Mouse (Mus musculus): ENCODE measurements around the gene Eif5. TPM values are rescaled to one million over a fixed set of nuclear protein-coding genes. Genes with fewer than 3 reads are reported as not detected.
A peak's percentile ranks its signal among the peaks of the same experiment; 100 is the strongest.

The Eif5 gene
- polyA plus RNA-seq, 1 experiment: 100 TPM

GRCm38 (mm10) chr12:111520994-111521393 lies 16.8 kb upstream of the Eif5 start:
- Histone ChIP-seq H3K27me3 (ENCODE audit: control insufficient read depth, insufficient read depth, low read length) (no peaks in the 10 kb centered on the region), H3K36me3 (ENCODE audit: control insufficient read depth, insufficient read depth, low read length) (no peaks in the 10 kb centered on the region), H3K4me3 (ENCODE audit: extremely low read depth, insufficient read depth, insufficient read length) (no peak overlapping the region), H3K4me1 (ENCODE audit: control insufficient read depth, insufficient read depth, insufficient read length) (no peaks in the 10 kb centered on the region), H3K27ac (ENCODE audit: insufficient read depth, low read length) (no peak overlapping the region)
- no peak for DNase-seq (ENCODE audit: low read depth in 1 of 2, low spot score in 2 of 2)
- TF ChIP-seq CTCF (IDR thresholded peaks at IDR 0.05; ENCODE audit: extremely low read depth, insufficient read depth, insufficient read length, insufficient replicate concordance) (no peak), POLR2A (IDR thresholded peaks at IDR 0.05; ENCODE audit: low read depth, low read length) (no peak)
- 84% methylated on average over 2 of the region's 2 CpGs for WGBS

DNA sequence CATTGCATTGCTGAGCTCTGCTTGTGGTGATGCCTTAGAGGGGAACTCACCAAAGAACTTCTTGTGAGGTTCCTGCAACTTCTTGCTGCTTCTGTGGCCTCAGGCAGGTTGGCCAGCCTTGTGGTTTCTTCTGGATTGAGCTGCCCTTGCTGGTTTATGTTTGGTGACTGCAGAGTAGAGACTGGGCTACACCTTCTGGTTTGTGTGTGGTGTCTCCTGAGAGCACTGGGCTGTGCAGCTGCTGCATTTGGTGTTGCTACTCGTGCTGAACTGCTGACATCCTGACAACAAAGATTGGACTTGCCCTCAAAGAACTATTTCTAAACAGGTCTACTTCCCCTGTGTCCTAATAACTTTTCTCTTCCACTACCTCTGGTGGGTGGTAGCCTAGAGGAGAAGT lies 13.3 kb upstream of the Eif5 start:
- WGBS: 29% methylated on average over 1 of the region's 1 CpGs
- H3K36me3 ChIP-seq (ENCODE audit: control insufficient read depth, insufficient read depth, low read length): no peaks in the 10 kb centered on the region
- DNase-seq (ENCODE audit: low read depth in 1 of 2, low spot score in 2 of 2): no peak
- no peaks in the 10 kb centered on the region for H3K4me1 ChIP-seq (ENCODE audit: control insufficient read depth, insufficient read depth, insufficient read length)
- no peak overlapping the region for H3K27ac ChIP-seq (ENCODE audit: insufficient read depth, low read length)
- H3K4me3 ChIP-seq (ENCODE audit: extremely low read depth, insufficient read depth, insufficient read length): no peak overlapping the region
- TF ChIP-seq CTCF (IDR thresholded peaks at IDR 0.05; ENCODE audit: extremely low read depth, insufficient read depth, insufficient read length, insufficient replicate concordance) (no peak), POLR2A (IDR thresholded peaks at IDR 0.05; ENCODE audit: low read depth, low read length) (no peak)
- no peaks in the 10 kb centered on the region for H3K27me3 ChIP-seq (ENCODE audit: control insufficient read depth, insufficient read depth, low read length)

- H3K4me1 ChIP-seq (ENCODE audit: control insufficient read depth, insufficient read depth, insufficient read length): no peaks in the 10 kb centered on the region
- WGBS: 79% methylated on average over 3 of the region's 3 CpGs
- H3K4me3 ChIP-seq (ENCODE audit: extremely low read depth, insufficient read depth, insufficient read length): no peak overlapping the region
- no peak for TF ChIP-seq POLR2A (IDR thresholded peaks at IDR 0.05; ENCODE audit: low read depth, low read length)
- TF ChIP-seq CTCF (IDR thresholded peaks at IDR 0.05; ENCODE audit: extremely low read depth, insufficient read depth, insufficient read length, insufficient replicate concordance): no peak
- H3K27me3 ChIP-seq (ENCODE audit: control insufficient read depth, insufficient read depth, low read length): no peaks in the 10 kb centered on the region
- DNase-seq (ENCODE audit: low read depth in 1 of 2, low spot score in 2 of 2): no peak
- H3K36me3 ChIP-seq (ENCODE audit: control insufficient read depth, insufficient read depth, low read length): no peaks in the 10 kb centered on the region
- no peak overlapping the region for H3K27ac ChIP-seq (ENCODE audit: insufficient read depth, low read length)
Measured at GRCm38 (mm10) chr12:111524883-111525282, 12.9 kb upstream of the Eif5 start.

DNA sequence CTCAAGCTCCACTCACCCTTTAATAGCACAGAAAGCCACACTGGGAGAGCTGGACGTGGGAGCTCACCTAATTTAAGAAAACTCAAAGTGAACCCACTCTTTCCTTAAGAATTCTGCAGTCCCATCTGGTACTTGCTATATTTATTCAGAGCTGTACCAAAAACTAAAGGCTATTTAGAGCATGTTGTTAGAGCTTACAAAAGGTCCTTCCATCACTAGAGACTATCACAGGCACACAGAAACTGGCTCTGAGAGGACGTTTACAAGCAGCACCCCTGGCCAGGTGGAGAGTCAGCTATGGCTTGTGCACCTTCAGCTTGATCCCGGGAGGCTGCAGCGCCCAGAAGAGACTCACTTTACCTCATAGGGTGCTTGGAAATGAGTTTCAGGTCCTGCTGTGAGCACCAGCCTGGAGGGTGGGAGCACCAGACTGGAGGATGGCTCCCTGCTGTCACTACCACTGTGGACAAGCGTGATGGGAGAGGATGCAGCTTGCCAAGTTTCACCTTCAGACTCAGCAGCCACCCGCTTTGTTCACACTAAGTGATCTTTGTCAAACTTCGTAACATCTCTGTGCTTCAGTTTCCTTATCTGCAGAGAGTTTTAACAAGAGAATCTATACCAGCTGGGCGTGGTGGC lies 10.1 kb upstream of the Eif5 start:
- DNase-seq (ENCODE audit: low read depth in 1 of 2, low spot score in 2 of 2): no peak
- no peaks in the 10 kb centered on the region for H3K4me1 ChIP-seq (ENCODE audit: control insufficient read depth, insufficient read depth, insufficient read length)
- H3K36me3 ChIP-seq (ENCODE audit: control insufficient read depth, insufficient read depth, low read length): no peaks in the 10 kb centered on the region
- TF ChIP-seq CTCF (IDR thresholded peaks at IDR 0.05; ENCODE audit: extremely low read depth, insufficient read depth, insufficient read length, insufficient replicate concordance) (no peak), POLR2A (IDR thresholded peaks at IDR 0.05; ENCODE audit: low read depth, low read length) (no peak)
- no peak overlapping the region for H3K4me3 ChIP-seq (ENCODE audit: extremely low read depth, insufficient read depth, insufficient read length)
- no peak overlapping the region for H3K27ac ChIP-seq (ENCODE audit: insufficient read depth, low read length)
- 69% methylated on average over 8 of the region's 8 CpGs for WGBS
- no peaks in the 10 kb centered on the region for H3K27me3 ChIP-seq (ENCODE audit: control insufficient read depth, insufficient read depth, low read length)

- 42% methylated on average over 8 of the region's 8 CpGs for WGBS
- TF ChIP-seq CTCF (IDR thresholded peaks at IDR 0.05; ENCODE audit: extremely low read depth, insufficient read depth, insufficient read length, insufficient replicate concordance): no peak
- TF ChIP-seq POLR2A (IDR thresholded peaks at IDR 0.05; ENCODE audit: low read depth, low read length): no peak
- Histone ChIP-seq H3K36me3 (ENCODE audit: control insufficient read depth, insufficient read depth, low read length) (no peaks in the 10 kb centered on the region), H3K4me3 (ENCODE audit: extremely low read depth, insufficient read depth, insufficient read length) (no peak overlapping the region), H3K4me1 (ENCODE audit: control insufficient read depth, insufficient read depth, insufficient read length) (no peaks in the 10 kb centered on the region), H3K27me3 (ENCODE audit: control insufficient read depth, insufficient read depth, low read length) (no peaks in the 10 kb centered on the region), H3K27ac (ENCODE audit: insufficient read depth, low read length) (no peak overlapping the region)
- no peak for DNase-seq (ENCODE audit: low read depth in 1 of 2, low spot score in 2 of 2)
Measured at GRCm38 (mm10) chr12:111529192-111529591, 8.6 kb upstream of the Eif5 start.

DNA sequence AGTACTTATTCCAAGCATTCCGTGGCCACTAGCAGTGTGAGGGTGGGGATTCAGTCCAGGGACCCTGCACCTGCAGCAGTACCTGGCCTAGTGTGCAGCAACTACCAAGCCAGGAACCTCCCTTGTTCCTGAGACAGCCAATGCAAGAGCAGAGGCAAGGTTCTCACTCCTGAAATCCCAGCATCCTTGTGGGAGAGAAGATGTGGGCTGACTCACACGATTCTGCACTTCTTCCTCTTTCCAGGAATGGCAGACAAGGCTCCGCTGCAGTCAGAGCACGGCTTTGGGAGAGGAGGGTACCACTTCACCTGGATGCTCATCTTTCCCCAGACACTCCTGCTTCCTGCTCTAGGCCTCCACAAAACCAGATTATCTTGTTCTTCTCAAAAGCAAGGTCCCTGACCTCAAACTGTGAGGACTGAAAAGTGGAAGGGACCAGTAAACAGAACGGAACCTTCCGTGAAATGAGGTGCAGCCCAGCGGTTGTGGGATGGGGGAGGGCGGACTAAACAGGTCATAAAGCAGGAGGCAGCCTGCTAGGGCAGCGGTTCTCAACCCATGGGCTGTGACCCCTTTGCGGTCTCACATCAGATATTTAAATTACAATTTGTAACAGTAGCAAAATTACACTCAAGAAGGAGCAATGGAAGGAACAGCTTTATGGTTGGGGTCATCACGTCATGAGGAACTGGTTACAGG lies 4.6 kb upstream of the Eif5 start:
- Histone ChIP-seq H3K4me1 (ENCODE audit: control insufficient read depth, insufficient read depth, insufficient read length) (peaks cover 3% of the 10 kb centered on the region), H3K27me3 (ENCODE audit: control insufficient read depth, insufficient read depth, low read length) (no peaks in the 10 kb centered on the region), H3K36me3 (ENCODE audit: control insufficient read depth, insufficient read depth, low read length) (no peaks in the 10 kb centered on the region), H3K4me3 (ENCODE audit: extremely low read depth, insufficient read depth, insufficient read length) (no peak overlapping the region), H3K27ac (ENCODE audit: insufficient read depth, low read length) (no peak overlapping the region)
- WGBS: 85% methylated on average over 11 of the region's 11 CpGs
- TF ChIP-seq CTCF (IDR thresholded peaks at IDR 0.05; ENCODE audit: extremely low read depth, insufficient read depth, insufficient read length, insufficient replicate concordance) (no peak), POLR2A (IDR thresholded peaks at IDR 0.05; ENCODE audit: low read depth, low read length) (no peak)
- DNase-seq (ENCODE audit: low read depth in 1 of 2, low spot score in 2 of 2): no peak

GRCm38 (mm10) chr12:111535281-111535680 lies 2.5 kb upstream of the Eif5 start:
- TF ChIP-seq CTCF (IDR thresholded peaks at IDR 0.05; ENCODE audit: extremely low read depth, insufficient read depth, insufficient read length, insufficient replicate concordance) (no peak), POLR2A (IDR thresholded peaks at IDR 0.05; ENCODE audit: low read depth, low read length) (no peak)
- Histone ChIP-seq H3K27ac (ENCODE audit: insufficient read depth, low read length) (peak overlapping the region; percentile 16; the same call in 1 of the 2 replicates), H3K4me3 (ENCODE audit: extremely low read depth, insufficient read depth, insufficient read length) (no peak overlapping the region), H3K27me3 (ENCODE audit: control insufficient read depth, insufficient read depth, low read length) (no peaks in the 10 kb centered on the region), H3K4me1 (ENCODE audit: control insufficient read depth, insufficient read depth, insufficient read length) (peaks cover 8% of the 10 kb centered on the region), H3K36me3 (ENCODE audit: control insufficient read depth, insufficient read depth, low read length) (peaks cover 9% of the 10 kb centered on the region)
- 53% methylated on average over 6 of the region's 6 CpGs for WGBS
- DNase-seq (ENCODE audit: low read depth in 1 of 2, low spot score in 2 of 2): no peak
